Mouse (Mus musculus): ENCODE results near the gene Inpp5e. TPM values are rescaled to one million over a fixed set of nuclear protein-coding genes. Genes with fewer than 3 reads are reported as not detected.

Inpp5e gene
- polyA plus RNA-seq, 1 experiment from 2014 or later: 5.8 TPM

DNA sequence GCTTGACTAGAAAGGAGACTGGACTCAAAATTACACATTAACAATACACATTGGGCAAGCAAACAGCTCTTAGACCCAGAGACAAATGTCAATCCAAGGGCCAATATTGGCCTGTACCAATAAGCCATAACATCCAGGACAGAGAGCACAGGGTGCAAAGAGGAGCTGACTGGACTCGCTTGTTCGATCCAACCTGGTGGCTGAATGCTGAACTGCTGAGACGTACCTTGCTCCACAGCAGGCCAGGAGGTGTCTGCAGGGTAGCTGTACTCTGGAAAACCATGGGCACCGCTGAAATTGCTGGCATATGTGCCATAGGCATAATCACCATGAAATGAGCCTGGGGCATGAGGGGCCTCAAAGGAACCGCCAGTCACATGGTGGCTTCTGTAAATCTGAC is 20.8 kb upstream of the Inpp5e start:
- 78% methylated on average over 5 of the region's 5 CpGs for WGBS (ENCODE audit: insufficient replicate concordance)

GRCm38 (mm10) chr2:26424541-26424940 is 15.5 kb upstream of the Inpp5e start:
- ATAC-seq (ENCODE audit: low read depth): no peak
- Histone ChIP-seq H3K4me2 (ENCODE audit: low read depth, low read length) (no peak overlapping the region), H3K4me1 (ENCODE audit: control insufficient read depth, low read depth, low read length) (no peaks in the 10 kb centered on the region), H3K9me3 (replicated peaks; ENCODE audit: control insufficient read depth, low read length) (no peaks in the 10 kb centered on the region), H3K27me3 (ENCODE audit: control insufficient read depth, insufficient read depth, low read depth, low read length) (no peaks in the 10 kb centered on the region), H3K27ac (ENCODE audit: low read length) (no peak overlapping the region), H3K9ac (ENCODE audit: low read depth, low read length) (no peak overlapping the region), H3K4me3 (ENCODE audit: low read depth, low read length) (no peak overlapping the region), H3K36me3 (ENCODE audit: control insufficient read depth, insufficient read depth) (peaks cover 50% of the 10 kb centered on the region)
- 80% methylated on average over 2 of the region's 2 CpGs for WGBS (ENCODE audit: insufficient replicate concordance)

More for the DNA sequence above, 20.8 kb upstream of the Inpp5e start:
- ATAC-seq (ENCODE audit: low read depth): 0 out of 2 replicates have a peak, but pooled peaks have one; percentile 16
- Histone ChIP-seq H3K9me3 (replicated peaks; ENCODE audit: control insufficient read depth, low read length) (no peaks in the 10 kb centered on the region), H3K4me2 (ENCODE audit: low read depth, low read length) (no peak overlapping the region), H3K4me1 (ENCODE audit: control insufficient read depth, low read depth, low read length) (no peaks in the 10 kb centered on the region), H3K27me3 (ENCODE audit: control insufficient read depth, insufficient read depth, low read depth, low read length) (no peaks in the 10 kb centered on the region), H3K4me3 (ENCODE audit: low read depth, low read length) (no peak overlapping the region), H3K36me3 (ENCODE audit: control insufficient read depth, insufficient read depth) (peaks cover 35% of the 10 kb centered on the region), H3K9ac (ENCODE audit: low read depth, low read length) (no peak overlapping the region), H3K27ac (ENCODE audit: low read length) (no peak overlapping the region)

GRCm38 (mm10) chr2:26423086-26423485 is 14.1 kb upstream of the Inpp5e start:
- Histone ChIP-seq H3K27ac (ENCODE audit: low read length) (no peak overlapping the region), H3K4me1 (ENCODE audit: control insufficient read depth, low read depth, low read length) (no peaks in the 10 kb centered on the region), H3K9me3 (replicated peaks; ENCODE audit: control insufficient read depth, low read length) (no peaks in the 10 kb centered on the region), H3K4me2 (ENCODE audit: low read depth, low read length) (no peak overlapping the region), H3K36me3 (ENCODE audit: control insufficient read depth, insufficient read depth) (peaks cover 43% of the 10 kb centered on the region), H3K27me3 (ENCODE audit: control insufficient read depth, insufficient read depth, low read depth, low read length) (no peaks in the 10 kb centered on the region), H3K4me3 (ENCODE audit: low read depth, low read length) (no peak overlapping the region), H3K9ac (ENCODE audit: low read depth, low read length) (no peak overlapping the region)
- 65% methylated on average over 1 of the region's 1 CpGs for WGBS (ENCODE audit: insufficient replicate concordance)
- ATAC-seq (ENCODE audit: low read depth): no peak

GRCm38 (mm10) chr2:26421969-26422368 is 13.0 kb upstream of the Inpp5e start:
- H3K4me3 ChIP-seq (ENCODE audit: low read depth, low read length): no peak overlapping the region
- H3K9me3 ChIP-seq (replicated peaks; ENCODE audit: control insufficient read depth, low read length): no peaks in the 10 kb centered on the region
- H3K27me3 ChIP-seq (ENCODE audit: control insufficient read depth, insufficient read depth, low read depth, low read length): no peaks in the 10 kb centered on the region
- no peaks in the 10 kb centered on the region; the same call in 1 of the 2 replicates for H3K4me1 ChIP-seq (ENCODE audit: control insufficient read depth, low read depth, low read length)
- H3K4me2 ChIP-seq (ENCODE audit: low read depth, low read length): no peak overlapping the region
- no peak overlapping the region for H3K27ac ChIP-seq (ENCODE audit: low read length)
- H3K9ac ChIP-seq (ENCODE audit: low read depth, low read length): no peak overlapping the region
- H3K36me3 ChIP-seq (ENCODE audit: control insufficient read depth, insufficient read depth): peaks cover 41% of the 10 kb centered on the region
- 89% methylated on average over 2 of the region's 2 CpGs for WGBS (ENCODE audit: insufficient replicate concordance)
- ATAC-seq (ENCODE audit: low read depth): no peak

GRCm38 (mm10) chr2:26418120-26418519 is 9.1 kb upstream of the Inpp5e start:
- H3K36me3 ChIP-seq (ENCODE audit: control insufficient read depth, insufficient read depth): peaks cover 25% of the 10 kb centered on the region
- H3K4me3 ChIP-seq (ENCODE audit: low read depth, low read length): no peak overlapping the region
- no peak overlapping the region for H3K9ac ChIP-seq (ENCODE audit: low read depth, low read length)
- H3K27me3 ChIP-seq (ENCODE audit: control insufficient read depth, insufficient read depth, low read depth, low read length): no peaks in the 10 kb centered on the region
- no peak overlapping the region for H3K4me2 ChIP-seq (ENCODE audit: low read depth, low read length)
- WGBS (ENCODE audit: insufficient replicate concordance): 69% methylated on average over 1 of the region's 1 CpGs
- H3K9me3 ChIP-seq (replicated peaks; ENCODE audit: control insufficient read depth, low read length): no peaks in the 10 kb centered on the region
- no peak for ATAC-seq (ENCODE audit: low read depth)
- H3K27ac ChIP-seq (ENCODE audit: low read length): no peak overlapping the region
- H3K4me1 ChIP-seq (ENCODE audit: control insufficient read depth, low read depth, low read length): no peaks in the 10 kb centered on the region; the same call in 1 of the 2 replicates

DNA sequence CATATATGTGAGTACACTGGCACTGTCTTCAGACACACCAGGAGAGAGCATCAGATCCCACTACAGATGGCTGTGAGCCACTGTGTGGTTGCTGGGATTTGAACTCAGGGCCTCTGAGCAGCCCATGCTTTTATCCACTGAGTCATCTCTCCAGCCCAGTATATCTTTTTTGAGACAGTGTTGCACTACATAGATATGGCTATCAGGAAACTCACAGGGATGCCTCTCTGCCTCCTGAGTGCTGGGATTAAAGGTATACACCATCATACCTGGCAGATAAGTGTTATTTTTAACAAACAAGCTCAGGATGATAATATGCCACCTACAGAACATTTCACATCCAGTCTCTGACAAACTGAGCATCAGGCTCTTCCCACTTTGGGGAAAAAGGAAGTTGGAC is 8.1 kb upstream of the Inpp5e start:
- H3K4me2 ChIP-seq (ENCODE audit: low read depth, low read length): no peak overlapping the region
- peak; percentile 70 for ATAC-seq (ENCODE audit: low read depth)
- no peak overlapping the region for H3K9ac ChIP-seq (ENCODE audit: low read depth, low read length)
- H3K4me3 ChIP-seq (ENCODE audit: low read depth, low read length): no peak overlapping the region
- no peaks in the 10 kb centered on the region; the same call in 1 of the 2 replicates for H3K4me1 ChIP-seq (ENCODE audit: control insufficient read depth, low read depth, low read length)
- peaks cover 19% of the 10 kb centered on the region for H3K36me3 ChIP-seq (ENCODE audit: control insufficient read depth, insufficient read depth)
- H3K27me3 ChIP-seq (ENCODE audit: control insufficient read depth, insufficient read depth, low read depth, low read length): no peaks in the 10 kb centered on the region
- no peaks in the 10 kb centered on the region for H3K9me3 ChIP-seq (replicated peaks; ENCODE audit: control insufficient read depth, low read length)
- H3K27ac ChIP-seq (ENCODE audit: low read length): no peak overlapping the region

DNA sequence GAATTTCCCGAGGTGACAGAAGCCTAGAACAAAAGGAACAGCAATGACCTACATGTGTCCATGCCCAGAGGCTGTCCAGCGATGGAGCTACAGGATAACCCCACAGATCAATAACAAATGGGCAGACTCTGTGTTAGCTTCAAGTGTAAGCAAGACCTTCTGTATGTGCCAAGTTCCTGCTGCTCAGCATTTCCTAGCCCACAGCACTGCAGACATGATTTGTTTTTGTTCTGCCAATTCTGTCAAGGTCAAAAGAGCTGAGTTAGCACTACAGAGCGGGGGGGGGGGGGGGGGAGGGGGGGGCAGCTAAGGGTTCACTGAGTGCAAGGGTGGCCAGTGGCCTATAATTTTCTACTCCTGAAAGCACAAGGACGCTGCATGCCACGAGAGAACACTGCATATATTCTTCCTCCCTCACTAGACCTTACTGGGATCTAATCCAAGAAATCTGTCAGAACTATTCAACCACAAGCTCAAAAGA is 2.0 kb upstream of the Inpp5e start:
- Histone ChIP-seq H3K36me3 (ENCODE audit: control insufficient read depth, insufficient read depth) (peaks cover 20% of the 10 kb centered on the region), H3K4me3 (ENCODE audit: low read depth, low read length) (no peak overlapping the region), H3K27ac (ENCODE audit: low read length) (no peak overlapping the region), H3K4me2 (ENCODE audit: low read depth, low read length) (no peak overlapping the region), H3K9ac (ENCODE audit: low read depth, low read length) (no peak overlapping the region), H3K4me1 (ENCODE audit: control insufficient read depth, low read depth, low read length) (peaks cover 23% of the 10 kb centered on the region), H3K9me3 (replicated peaks; ENCODE audit: control insufficient read depth, low read length) (no peaks in the 10 kb centered on the region), H3K27me3 (ENCODE audit: control insufficient read depth, insufficient read depth, low read depth, low read length) (no peaks in the 10 kb centered on the region)
- ATAC-seq (ENCODE audit: low read depth): no peak
- 67% methylated on average over 4 of the region's 5 CpGs for WGBS (ENCODE audit: insufficient replicate concordance)

DNA sequence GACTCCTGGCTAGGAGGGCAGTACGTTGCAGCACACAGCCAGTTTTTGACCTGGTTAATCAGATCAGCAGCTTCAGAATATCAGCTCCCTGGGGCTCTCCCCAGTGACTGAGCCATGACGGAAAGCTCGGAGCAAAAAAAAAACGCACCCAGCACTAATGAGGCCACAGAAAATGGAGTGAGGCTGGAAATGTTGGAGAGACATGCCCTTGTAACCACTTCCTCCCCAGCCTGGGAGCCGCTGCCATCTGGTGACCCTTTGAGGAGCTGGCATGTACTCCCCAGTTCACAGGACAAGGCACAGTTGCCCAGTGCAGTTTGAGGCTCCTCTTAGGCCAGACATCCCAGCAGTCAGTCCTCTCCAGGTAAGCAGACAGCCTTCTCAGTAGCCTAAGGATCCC is 1.1 kb upstream of the Inpp5e start:
- no peaks in the 10 kb centered on the region for H3K9me3 ChIP-seq (replicated peaks; ENCODE audit: control insufficient read depth, low read length)
- H3K36me3 ChIP-seq (ENCODE audit: control insufficient read depth, insufficient read depth): peaks cover 12% of the 10 kb centered on the region
- H3K4me3 ChIP-seq (ENCODE audit: low read depth, low read length): no peak overlapping the region
- peaks cover 23% of the 10 kb centered on the region for H3K4me1 ChIP-seq (ENCODE audit: control insufficient read depth, low read depth, low read length)
- H3K4me2 ChIP-seq (ENCODE audit: low read depth, low read length): no peak overlapping the region
- no peak overlapping the region for H3K9ac ChIP-seq (ENCODE audit: low read depth, low read length)
- H3K27me3 ChIP-seq (ENCODE audit: control insufficient read depth, insufficient read depth, low read depth, low read length): no peaks in the 10 kb centered on the region
- no peak for ATAC-seq (ENCODE audit: low read depth)
- WGBS (ENCODE audit: insufficient replicate concordance): 69% methylated on average over 5 of the region's 5 CpGs
- H3K27ac ChIP-seq (ENCODE audit: low read length): no peak overlapping the region

- ATAC-seq (ENCODE audit: low read depth): no peak
Measured at GRCm38 (mm10) chr2:26409362-26409761, 359 bp upstream of the Inpp5e start.

More at GRCm38 (mm10) chr2:26409362-26409761, 359 bp upstream of the Inpp5e start:
- H3K27ac ChIP-seq (ENCODE audit: low read length): peak overlapping the region; percentile 32; the same call in 1 of the 2 replicates
- 46% methylated on average over 3 of the region's 3 CpGs for WGBS (ENCODE audit: insufficient replicate concordance)
- H3K27me3 ChIP-seq (ENCODE audit: control insufficient read depth, insufficient read depth, low read depth, low read length): no peaks in the 10 kb centered on the region
- H3K9ac ChIP-seq (ENCODE audit: low read depth, low read length): peak overlapping the region; percentile 57
- peak overlapping the region; percentile 89 for H3K4me2 ChIP-seq (ENCODE audit: low read depth, low read length)
- peaks cover 12% of the 10 kb centered on the region for H3K36me3 ChIP-seq (ENCODE audit: control insufficient read depth, insufficient read depth)
- peaks cover 23% of the 10 kb centered on the region for H3K4me1 ChIP-seq (ENCODE audit: control insufficient read depth, low read depth, low read length)
- peak overlapping the region; percentile 75 for H3K4me3 ChIP-seq (ENCODE audit: low read depth, low read length)
- no peaks in the 10 kb centered on the region for H3K9me3 ChIP-seq (replicated peaks; ENCODE audit: control insufficient read depth, low read length)
